Mouse (Mus musculus): ENCODE data around the gene Mmp20. TPM values are rescaled to one million over a fixed set of nuclear protein-coding genes. Genes with fewer than 3 reads are reported as not detected.

Mmp20 gene
- polyA plus RNA-seq, 1 experiment = not detected

- H3K4me1 ChIP-seq (ENCODE audit: control insufficient read depth, insufficient read depth, low read length) = no peaks in the 10 kb centered on the region
- H3K27ac ChIP-seq (ENCODE audit: control insufficient read depth, insufficient read depth, low read depth, low read length) = no peak overlapping the region
- TF ChIP-seq POLR2A (IDR thresholded peaks at IDR 0.05; ENCODE audit: control insufficient read depth, low read depth, low read length) (no peak), CTCF (IDR thresholded peaks at IDR 0.05; ENCODE audit: control insufficient read depth, insufficient read depth, insufficient replicate concordance, low read depth, low read length) (no peak)
- H3K36me3 ChIP-seq (ENCODE audit: control insufficient read depth, insufficient read depth, low read length) = no peaks in the 10 kb centered on the region
- no peak overlapping the region for H3K4me3 ChIP-seq (ENCODE audit: control insufficient read depth, low read depth, low read length)
- H3K27me3 ChIP-seq (ENCODE audit: control insufficient read depth, insufficient read depth, low read length) = no peaks in the 10 kb centered on the region
Observed at GRCm38 (mm10) chr9:7622582-7622981, 5.4 kb upstream of the Mmp20 start.

GRCm38 (mm10) chr9:7633936-7634335 is 5.9 kb downstream of the Mmp20 start:
- Histone ChIP-seq H3K4me1 (ENCODE audit: control insufficient read depth, insufficient read depth, low read length) (no peaks in the 10 kb centered on the region), H3K36me3 (ENCODE audit: control insufficient read depth, insufficient read depth, low read length) (no peaks in the 10 kb centered on the region), H3K27ac (ENCODE audit: control insufficient read depth, insufficient read depth, low read depth, low read length) (no peak overlapping the region), H3K4me3 (ENCODE audit: control insufficient read depth, low read depth, low read length) (no peak overlapping the region), H3K27me3 (ENCODE audit: control insufficient read depth, insufficient read depth, low read length) (no peaks in the 10 kb centered on the region)
- no peak for TF ChIP-seq CTCF (IDR thresholded peaks at IDR 0.05; ENCODE audit: control insufficient read depth, insufficient read depth, insufficient replicate concordance, low read depth, low read length)
- no peak for TF ChIP-seq POLR2A (IDR thresholded peaks at IDR 0.05; ENCODE audit: control insufficient read depth, low read depth, low read length)

GRCm38 (mm10) chr9:7647901-7648300 is 19.9 kb downstream of the Mmp20 start:
- no peak for TF ChIP-seq POLR2A (IDR thresholded peaks at IDR 0.05; ENCODE audit: control insufficient read depth, low read depth, low read length)
- TF ChIP-seq CTCF (IDR thresholded peaks at IDR 0.05; ENCODE audit: control insufficient read depth, insufficient read depth, insufficient replicate concordance, low read depth, low read length) = no peak
- no peak overlapping the region for H3K4me3 ChIP-seq (ENCODE audit: control insufficient read depth, low read depth, low read length)
- H3K27me3 ChIP-seq (ENCODE audit: control insufficient read depth, insufficient read depth, low read length) = no peaks in the 10 kb centered on the region
- no peak overlapping the region for H3K27ac ChIP-seq (ENCODE audit: control insufficient read depth, insufficient read depth, low read depth, low read length)
- no peaks in the 10 kb centered on the region for H3K36me3 ChIP-seq (ENCODE audit: control insufficient read depth, insufficient read depth, low read length)
- no peaks in the 10 kb centered on the region for H3K4me1 ChIP-seq (ENCODE audit: control insufficient read depth, insufficient read depth, low read length)

GRCm38 (mm10) chr9:7650397-7651180 is 22.6 kb downstream of the Mmp20 start:
- H3K27ac ChIP-seq (ENCODE audit: control insufficient read depth, insufficient read depth, low read depth, low read length) = no peak overlapping the region
- no peak for TF ChIP-seq CTCF (IDR thresholded peaks at IDR 0.05; ENCODE audit: control insufficient read depth, insufficient read depth, insufficient replicate concordance, low read depth, low read length)
- TF ChIP-seq POLR2A (IDR thresholded peaks at IDR 0.05; ENCODE audit: control insufficient read depth, low read depth, low read length) = no peak
- no peaks in the 10 kb centered on the region for H3K36me3 ChIP-seq (ENCODE audit: control insufficient read depth, insufficient read depth, low read length)
- no peaks in the 10 kb centered on the region for H3K4me1 ChIP-seq (ENCODE audit: control insufficient read depth, insufficient read depth, low read length)
- H3K4me3 ChIP-seq (ENCODE audit: control insufficient read depth, low read depth, low read length) = no peak overlapping the region
- H3K27me3 ChIP-seq (ENCODE audit: control insufficient read depth, insufficient read depth, low read length) = no peaks in the 10 kb centered on the region

- Histone ChIP-seq H3K36me3 (ENCODE audit: control insufficient read depth, insufficient read depth, low read length) (no peaks in the 10 kb centered on the region), H3K4me1 (ENCODE audit: control insufficient read depth, insufficient read depth, low read length) (no peaks in the 10 kb centered on the region), H3K27ac (ENCODE audit: control insufficient read depth, insufficient read depth, low read depth, low read length) (no peak overlapping the region), H3K4me3 (ENCODE audit: control insufficient read depth, low read depth, low read length) (no peak overlapping the region), H3K27me3 (ENCODE audit: control insufficient read depth, insufficient read depth, low read length) (no peaks in the 10 kb centered on the region)
- no peak for TF ChIP-seq POLR2A (IDR thresholded peaks at IDR 0.05; ENCODE audit: control insufficient read depth, low read depth, low read length)
- no peak for TF ChIP-seq CTCF (IDR thresholded peaks at IDR 0.05; ENCODE audit: control insufficient read depth, insufficient read depth, insufficient replicate concordance, low read depth, low read length)
Observed at GRCm38 (mm10) chr9:7652351-7653085, 24.5 kb downstream of the Mmp20 start.

GRCm38 (mm10) chr9:7657946-7658345 is 29.9 kb downstream of the Mmp20 start:
- TF ChIP-seq POLR2A (IDR thresholded peaks at IDR 0.05; ENCODE audit: control insufficient read depth, low read depth, low read length) = no peak
- TF ChIP-seq CTCF (IDR thresholded peaks at IDR 0.05; ENCODE audit: control insufficient read depth, insufficient read depth, insufficient replicate concordance, low read depth, low read length) = no peak
- no peaks in the 10 kb centered on the region for H3K4me1 ChIP-seq (ENCODE audit: control insufficient read depth, insufficient read depth, low read length)
- H3K27ac ChIP-seq (ENCODE audit: control insufficient read depth, insufficient read depth, low read depth, low read length) = no peak overlapping the region
- H3K36me3 ChIP-seq (ENCODE audit: control insufficient read depth, insufficient read depth, low read length) = no peaks in the 10 kb centered on the region
- no peaks in the 10 kb centered on the region for H3K27me3 ChIP-seq (ENCODE audit: control insufficient read depth, insufficient read depth, low read length)
- no peak overlapping the region for H3K4me3 ChIP-seq (ENCODE audit: control insufficient read depth, low read depth, low read length)

- H3K4me3 ChIP-seq (ENCODE audit: control insufficient read depth, low read depth, low read length) = no peak overlapping the region
- no peaks in the 10 kb centered on the region for H3K27me3 ChIP-seq (ENCODE audit: control insufficient read depth, insufficient read depth, low read length)
- TF ChIP-seq CTCF (IDR thresholded peaks at IDR 0.05; ENCODE audit: control insufficient read depth, insufficient read depth, insufficient replicate concordance, low read depth, low read length) = no peak
- TF ChIP-seq POLR2A (IDR thresholded peaks at IDR 0.05; ENCODE audit: control insufficient read depth, low read depth, low read length) = no peak
- H3K27ac ChIP-seq (ENCODE audit: control insufficient read depth, insufficient read depth, low read depth, low read length) = no peak overlapping the region
- no peaks in the 10 kb centered on the region for H3K4me1 ChIP-seq (ENCODE audit: control insufficient read depth, insufficient read depth, low read length)
- H3K36me3 ChIP-seq (ENCODE audit: control insufficient read depth, insufficient read depth, low read length) = no peaks in the 10 kb centered on the region
Observed at GRCm38 (mm10) chr9:7659469-7660020, 31.5 kb downstream of the Mmp20 start.
